Mouse (Mus musculus): ENCODE data around the gene Flcn. TPM values are rescaled to one million over a fixed set of nuclear protein-coding genes. Genes with fewer than 3 reads are reported as not detected.
"Not testable (repeated sequence)": the region's sequence is repeated elsewhere in the genome, so short reads cannot be mapped to it uniquely, and the experiment has no call there.

The Flcn gene
- polyA plus RNA-seq (2016; fragmentation: Nextera tagmentation; extraction: Ambion mirVana), result 25.1 and 26.5 TPM in 2 replicates

DNA sequence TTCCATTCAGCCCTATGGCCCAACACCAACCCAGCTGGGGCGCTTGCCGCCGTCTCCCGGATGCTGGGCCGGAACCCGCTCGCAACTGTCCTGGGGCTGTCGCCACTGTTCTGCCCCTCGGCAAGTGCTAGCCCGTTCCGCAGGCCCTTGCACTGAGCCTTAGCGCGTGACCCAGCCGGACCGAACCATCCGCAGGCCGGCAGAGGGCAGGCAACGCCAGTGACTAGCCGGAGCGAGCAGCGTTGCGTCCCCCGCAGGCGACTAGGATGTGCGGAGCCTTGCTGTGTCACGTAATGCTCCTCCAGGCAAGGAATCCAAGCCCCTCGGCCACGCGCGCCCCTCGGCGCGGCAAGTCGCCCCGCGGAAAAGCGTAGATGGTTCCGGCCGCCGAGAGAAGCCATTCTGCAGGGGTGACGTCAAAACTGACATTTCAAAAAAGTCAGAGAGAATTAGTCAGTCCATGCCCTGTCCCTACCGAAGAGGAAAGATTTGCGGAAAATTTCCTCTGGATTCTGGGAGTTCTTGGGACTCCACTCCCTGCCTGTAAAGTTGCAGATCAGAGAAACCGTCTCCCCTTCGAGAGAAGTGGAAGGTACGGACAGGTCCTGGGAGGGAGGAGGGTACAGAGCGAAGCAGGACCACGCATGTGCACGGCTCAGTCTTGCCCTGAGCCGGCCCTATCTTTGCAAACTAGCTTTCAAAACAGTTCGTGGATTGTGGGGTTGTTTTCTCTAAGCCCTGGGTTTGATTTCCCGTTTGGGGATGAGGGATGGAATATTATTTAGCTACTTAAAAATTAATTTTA lies at the start of gene Flcn:
Flcn (minus strand) TSS at position 347 of the 805 bp plus-strand sequence.
- WGBS, result under 1% methylated on average over 52 of the region's 52 CpGs
- ATAC-seq (ENCODE audit: insufficient number of reproducible peaks, low FRiP score), result peak; percentile 94
- peak within 1 kb of the TSS; percentile 92 for H3K9ac ChIP-seq
- peak within 1 kb of the TSS; percentile 98 for H3K27ac ChIP-seq (ENCODE audit: poor library complexity, severe bottlenecking)
- no peaks in the 10 kb centered on the region for H3K27me3 ChIP-seq (replicated peaks)
- H3K4me1 ChIP-seq (replicated peaks), result peaks cover 15% of the 10 kb centered on the region
- peak within 1 kb of the TSS; percentile 76 for H3K4me3 ChIP-seq
- no peaks in the 10 kb centered on the region for H3K9me3 ChIP-seq (replicated peaks)
- peaks cover 30% of the 10 kb centered on the region for H3K36me3 ChIP-seq
- H3K4me2 ChIP-seq, result peak within 1 kb of the TSS; percentile 78

DNA sequence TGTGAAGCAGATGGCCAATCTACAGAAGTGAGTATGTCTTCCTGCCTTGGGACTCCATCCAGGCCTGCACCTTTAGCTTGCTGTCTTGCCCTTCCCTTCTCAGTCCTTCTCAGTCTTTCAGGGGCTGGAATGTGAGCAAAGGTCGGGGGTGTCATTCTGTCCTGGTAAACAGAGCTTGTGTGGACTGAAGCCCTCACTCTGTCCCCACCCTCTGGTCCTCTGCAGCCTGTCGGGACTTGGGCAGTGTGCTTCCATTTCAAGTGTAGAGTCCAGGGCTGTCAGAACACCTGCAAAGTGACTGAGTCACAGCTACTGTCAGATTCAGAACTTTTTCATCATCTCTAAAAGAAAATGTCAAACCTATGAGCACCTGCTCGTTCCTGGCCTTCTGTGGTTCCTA lies 43.0 kb upstream of the Flcn start:
- H3K27ac ChIP-seq (ENCODE audit: poor library complexity, severe bottlenecking), result no peak overlapping the region
- 0 out of 2 replicates have a peak, but pooled peaks cover 7% of the 10 kb centered on the region for H3K36me3 ChIP-seq
- WGBS, result 56% methylated on average over 3 of the region's 3 CpGs
- H3K4me2 ChIP-seq, result no peak overlapping the region
- no peaks in the 10 kb centered on the region for H3K27me3 ChIP-seq (replicated peaks)
- no peak overlapping the region for H3K9ac ChIP-seq
- H3K4me1 ChIP-seq (replicated peaks), result peaks cover 13% of the 10 kb centered on the region
- no peak overlapping the region for H3K4me3 ChIP-seq
- ATAC-seq (ENCODE audit: insufficient number of reproducible peaks, low FRiP score), result no peak
- no peaks in the 10 kb centered on the region for H3K9me3 ChIP-seq (replicated peaks)

- H3K4me3 ChIP-seq, result peak overlapping the region; percentile 93
- H3K27ac ChIP-seq (ENCODE audit: poor library complexity, severe bottlenecking), result peak overlapping the region; percentile 92
- H3K27me3 ChIP-seq (replicated peaks), result no peaks in the 10 kb centered on the region
- WGBS, result 0% methylated on average over 65 of the region's 69 CpGs
- peak overlapping the region; percentile 95 for H3K9ac ChIP-seq
- H3K36me3 ChIP-seq, result peaks cover 12% of the 10 kb centered on the region; the same call in 1 of the 2 replicates
- H3K4me2 ChIP-seq, result peak overlapping the region; percentile 77
- H3K4me1 ChIP-seq (replicated peaks), result peaks cover 16% of the 10 kb centered on the region
- no peaks in the 10 kb centered on the region for H3K9me3 ChIP-seq (replicated peaks)
- ATAC-seq (ENCODE audit: insufficient number of reproducible peaks, low FRiP score), result peak; percentile 85
These were observed 38.4 kb upstream of the Flcn start for GRCm38 (mm10) chr11:59847891-59848884.

DNA sequence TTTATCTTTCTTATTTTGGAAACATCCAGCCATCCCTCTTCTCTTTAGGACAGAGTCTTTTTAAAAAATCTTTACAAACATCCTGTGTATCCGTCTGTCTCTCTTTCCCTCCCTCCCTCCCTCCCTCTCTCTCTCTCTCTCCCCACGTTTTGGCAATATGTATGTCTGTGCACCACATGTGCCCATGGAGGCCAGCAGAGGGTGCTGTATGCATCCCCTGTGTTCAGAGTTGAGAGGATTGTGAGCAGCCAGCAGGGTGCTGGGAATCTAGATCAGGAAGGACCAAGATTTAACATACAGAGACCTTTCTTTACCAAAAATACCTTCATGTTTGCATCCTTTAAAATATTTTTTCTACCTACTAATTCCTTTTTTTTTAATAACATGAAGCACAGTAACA lies 37.3 kb upstream of the Flcn start:
- Histone ChIP-seq H3K36me3 (peaks cover 12% of the 10 kb centered on the region; the same call in 1 of the 2 replicates), H3K4me3 (peak overlapping the region; percentile 22; the same call in 1 of the 2 replicates), H3K9me3 (replicated peaks) (no peaks in the 10 kb centered on the region), H3K9ac (no peak overlapping the region), H3K4me2 (no peak overlapping the region), H3K4me1 (replicated peaks) (peaks cover 16% of the 10 kb centered on the region), H3K27me3 (replicated peaks) (no peaks in the 10 kb centered on the region), H3K27ac (ENCODE audit: poor library complexity, severe bottlenecking) (no peak overlapping the region)
- 23% methylated on average over 2 of the region's 2 CpGs for WGBS
- ATAC-seq (ENCODE audit: insufficient number of reproducible peaks, low FRiP score), result no peak

GRCm38 (mm10) chr11:59846311-59846710 lies 36.5 kb upstream of the Flcn start:
- WGBS, result 94% methylated on average over 11 of the region's 11 CpGs
- no peak overlapping the region for H3K27ac ChIP-seq (ENCODE audit: poor library complexity, severe bottlenecking)
- H3K9ac ChIP-seq, result no peak overlapping the region
- H3K27me3 ChIP-seq (replicated peaks), result no peaks in the 10 kb centered on the region
- no peaks in the 10 kb centered on the region for H3K9me3 ChIP-seq (replicated peaks)
- no peak for ATAC-seq (ENCODE audit: insufficient number of reproducible peaks, low FRiP score)
- H3K4me3 ChIP-seq, result no peak overlapping the region
- H3K4me1 ChIP-seq (replicated peaks), result peaks cover 16% of the 10 kb centered on the region
- peaks cover 12% of the 10 kb centered on the region; the same call in 1 of the 2 replicates for H3K36me3 ChIP-seq
- no peak overlapping the region for H3K4me2 ChIP-seq

GRCm38 (mm10) chr11:59839459-59840126 lies 29.8 kb upstream of the Flcn start, which contains the start of gene Cops3:
TSS of gene Cops3 (minus strand) at chr11:59839838.
- Histone ChIP-seq H3K9me3 (replicated peaks) (no peaks in the 10 kb centered on the region), H3K4me3 (peak within 1 kb of the TSS; percentile 91), H3K9ac (peak within 1 kb of the TSS; percentile 92), H3K27me3 (replicated peaks) (no peaks in the 10 kb centered on the region), H3K27ac (ENCODE audit: poor library complexity, severe bottlenecking) (peak within 1 kb of the TSS; percentile 96), H3K4me2 (peak within 1 kb of the TSS; percentile 72), H3K4me1 (replicated peaks) (peaks cover 18% of the 10 kb centered on the region), H3K36me3 (peaks cover 21% of the 10 kb centered on the region)
- 1% methylated on average over 43 of the region's 43 CpGs for WGBS
- peak; percentile 96 for ATAC-seq (ENCODE audit: insufficient number of reproducible peaks, low FRiP score)

GRCm38 (mm10) chr11:59839008-59839458 lies 29.2 kb upstream of the Flcn start, which contains the start of gene Nt5m:
TSS of gene Nt5m (plus strand) at chr11:59839447.
- H3K4me2 ChIP-seq, result peak within 1 kb of the TSS; percentile 72
- H3K27ac ChIP-seq (ENCODE audit: poor library complexity, severe bottlenecking), result peak within 1 kb of the TSS; percentile 96
- ATAC-seq (ENCODE audit: insufficient number of reproducible peaks, low FRiP score), result peak; percentile 99
- H3K27me3 ChIP-seq (replicated peaks), result no peaks in the 10 kb centered on the region
- peaks cover 18% of the 10 kb centered on the region for H3K4me1 ChIP-seq (replicated peaks)
- H3K9ac ChIP-seq, result peak within 1 kb of the TSS; percentile 92
- peaks cover 23% of the 10 kb centered on the region for H3K36me3 ChIP-seq
- H3K4me3 ChIP-seq, result peak within 1 kb of the TSS; percentile 91
- 0% methylated on average over 24 of the region's 24 CpGs for WGBS
- no peaks in the 10 kb centered on the region for H3K9me3 ChIP-seq (replicated peaks)

DNA sequence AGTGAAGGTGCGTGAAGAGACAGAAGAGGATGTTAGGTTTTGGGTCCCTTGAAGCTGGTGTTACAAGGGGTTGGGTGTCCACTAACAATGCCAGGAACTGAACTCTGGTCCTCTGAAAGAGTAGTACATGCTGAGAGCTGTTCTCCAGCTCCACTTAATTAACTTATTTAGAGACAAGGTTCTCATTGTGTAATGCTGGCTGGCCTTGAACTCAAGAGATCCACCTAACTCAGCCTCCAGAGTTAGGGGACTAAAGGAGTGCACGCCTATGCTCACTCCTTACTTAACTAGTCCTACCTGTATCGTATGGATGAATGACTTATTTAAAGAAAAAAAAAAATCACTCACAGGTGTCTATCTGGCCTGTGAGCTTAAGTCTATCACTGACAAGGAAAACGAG lies 28.6 kb upstream of the Flcn start:
- peak overlapping the region; percentile 72 for H3K4me2 ChIP-seq
- WGBS, result 65% methylated on average over 4 of the region's 4 CpGs
- H3K27me3 ChIP-seq (replicated peaks), result no peaks in the 10 kb centered on the region
- no peaks in the 10 kb centered on the region for H3K9me3 ChIP-seq (replicated peaks)
- peaks cover 18% of the 10 kb centered on the region for H3K4me1 ChIP-seq (replicated peaks)
- peaks cover 29% of the 10 kb centered on the region for H3K36me3 ChIP-seq
- no peak for ATAC-seq (ENCODE audit: insufficient number of reproducible peaks, low FRiP score)
- no peak overlapping the region for H3K27ac ChIP-seq (ENCODE audit: poor library complexity, severe bottlenecking)
- peak overlapping the region; percentile 91 for H3K4me3 ChIP-seq
- H3K9ac ChIP-seq, result peak overlapping the region; percentile 92

DNA sequence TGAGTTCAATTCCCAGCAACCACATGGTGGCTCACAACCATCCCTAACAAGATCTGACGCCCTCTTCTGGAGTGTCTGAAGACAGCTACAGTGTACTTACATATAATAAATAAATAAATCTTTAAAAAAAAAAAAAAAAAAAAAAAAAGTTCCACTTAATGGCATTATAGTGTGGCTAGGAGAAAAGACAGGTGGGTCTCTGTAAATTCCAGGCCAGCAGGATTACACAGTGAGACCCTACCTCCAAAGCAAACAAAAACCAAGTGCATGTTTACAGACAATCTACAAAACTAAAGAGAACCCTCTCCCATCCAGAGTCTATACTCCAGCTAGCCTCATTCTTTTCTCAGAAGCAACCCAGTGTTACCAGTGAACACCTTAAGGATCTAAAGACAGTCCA lies 28.0 kb upstream of the Flcn start:
- H3K9me3 ChIP-seq (replicated peaks); H3K27me3 ChIP-seq (replicated peaks); H3K27ac ChIP-seq (ENCODE audit: poor library complexity, severe bottlenecking); H3K4me3 ChIP-seq; ATAC-seq (ENCODE audit: insufficient number of reproducible peaks, low FRiP score): not testable (repeated sequence)
- Histone ChIP-seq H3K36me3 (peaks cover 34% of the 10 kb centered on the region), H3K4me2 (peak overlapping the region; percentile 72; the same call in 1 of the 2 replicates), H3K9ac (0 out of 2 replicates have a peak overlapping the region, but pooled peaks have one; percentile 92), H3K4me1 (replicated peaks) (peaks cover 18% of the 10 kb centered on the region)
- no CpG with 5 or more reads among the region's 1 CpGs for WGBS

DNA sequence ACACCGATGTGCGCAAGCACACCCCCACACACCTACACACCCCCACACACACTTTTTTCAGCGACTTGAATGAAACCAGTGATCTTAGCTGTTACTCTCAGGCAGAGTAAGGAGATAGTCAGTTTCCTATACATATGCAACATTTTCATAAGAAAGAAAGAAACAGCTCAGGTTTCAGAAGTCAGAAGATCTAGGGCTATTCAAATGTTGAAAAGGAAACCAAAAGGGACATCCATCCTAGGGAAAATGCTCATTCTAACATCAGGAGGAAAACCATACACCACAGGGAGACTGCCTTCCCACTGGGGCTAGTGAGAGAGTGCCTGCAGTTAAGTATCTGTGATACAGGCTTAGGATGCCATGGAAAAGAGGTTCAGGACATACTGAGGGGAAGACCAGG lies 11.8 kb upstream of the Flcn start:
- 89% methylated on average over 3 of the region's 3 CpGs for whole genome bisulfite sequencing

More for the DNA sequence above, 11.8 kb upstream of the Flcn start:
- no peak overlapping the region for H3K4me2 ChIP-seq
- H3K27me3 ChIP-seq (replicated peaks), result no peaks in the 10 kb centered on the region
- H3K27ac ChIP-seq (ENCODE audit: poor library complexity, severe bottlenecking), result no peak overlapping the region
- ATAC-seq (ENCODE audit: insufficient number of reproducible peaks, low FRiP score), result no peak
- H3K9ac ChIP-seq, result no peak overlapping the region
- H3K36me3 ChIP-seq, result peaks cover 91% of the 10 kb centered on the region
- no peak overlapping the region for H3K4me3 ChIP-seq
- no peaks in the 10 kb centered on the region for H3K4me1 ChIP-seq (replicated peaks)
- no peaks in the 10 kb centered on the region for H3K9me3 ChIP-seq (replicated peaks)
